Mouse (Mus musculus): Measurements from ENCODE around the gene Ift81. TPM values are rescaled to one million over a fixed set of nuclear protein-coding genes. Genes with fewer than 3 reads are reported as not detected.

The Ift81 gene
- polyA plus RNA-seq, 1 experiment from 2014 or later: 29.5 TPM

- Histone ChIP-seq H3K27me3 (replicated peaks; ENCODE audit: insufficient read depth, low read length) (no peaks in the 10 kb centered on the region), H3K4me3 (ENCODE audit: low read depth, low read length) (peak overlapping the region; percentile 92), H3K27ac (ENCODE audit: low read length) (peak overlapping the region; percentile 99; the same call in 1 of the 2 replicates), H3K36me3 (ENCODE audit: insufficient read depth, low read length) (peaks cover 6% of the 10 kb centered on the region; the same call in 1 of the 2 replicates), H3K9me3 (ENCODE audit: low read length) (no peaks in the 10 kb centered on the region), H3K4me2 (replicated peaks; ENCODE audit: low read depth, low read length) (peak overlapping the region; percentile 87), H3K9ac (replicated peaks; ENCODE audit: low read depth) (peak overlapping the region; percentile 92; the same call in 1 of the 2 replicates), H3K4me1 (ENCODE audit: insufficient read depth, low read depth, low read length) (peaks cover 6% of the 10 kb centered on the region; the same call in 1 of the 2 replicates)
- no peak for ATAC-seq
- 18% methylated on average over 5 of the region's 5 CpGs for WGBS
- no peak for DNase-seq (ENCODE audit: low spot score)
- TF ChIP-seq CTCF (IDR thresholded peaks at IDR 0.05): no peak
- TF ChIP-seq EP300 (IDR thresholded peaks at IDR 0.05): no peak
Measured at GRCm38 (mm10) chr5:122500563-122500962, 113.8 kb downstream of the Ift81 start.

Other genes with a start within 250 kb of the Ift81 start
- 61.2 and 69.2 TPM in 2 replicates for gene Gpn3, start 242.6 kb downstream of the Ift81 start, polyA plus RNA-seq (2015; fragmentation: Nextera tagmentation; extraction: Ambion mirVana)
- 41.0 and 42.1 TPM in 2 replicates for gene Fam216a, start 242.2 kb downstream of the Ift81 start, polyA plus RNA-seq (2015; fragmentation: Nextera tagmentation; extraction: Ambion mirVana)
- gene Arpc3, start 222.6 kb downstream of the Ift81 start, polyA plus RNA-seq (2015; fragmentation: Nextera tagmentation; extraction: Ambion mirVana): 169 and 177 TPM in 2 replicates
- 25.2 and 26.5 TPM in 2 replicates for gene Anapc7, start 192.8 kb downstream of the Ift81 start, polyA plus RNA-seq (2015; fragmentation: Nextera tagmentation; extraction: Ambion mirVana)
- gene Atp2a2, start 112.3 kb downstream of the Ift81 start, polyA plus RNA-seq (2015; fragmentation: Nextera tagmentation; extraction: Ambion mirVana): 27.4 and 32.4 TPM in 2 replicates
- 6.7 and 7.0 TPM in 2 replicates for gene P2rx7, start 29.4 kb upstream of the Ift81 start, polyA plus RNA-seq (2015; fragmentation: Nextera tagmentation; extraction: Ambion mirVana)
- 57.8 and 61.1 TPM in 2 replicates for gene P2rx4, start 93.0 kb upstream of the Ift81 start, polyA plus RNA-seq (2015; fragmentation: Nextera tagmentation; extraction: Ambion mirVana)
- gene Camkk2, start 164.9 kb upstream of the Ift81 start, polyA plus RNA-seq (2015; fragmentation: Nextera tagmentation; extraction: Ambion mirVana): 29.2 and 29.6 TPM in 2 replicates
- 166 and 180 TPM in 2 replicates for gene Anapc5, start 206.8 kb upstream of the Ift81 start, polyA plus RNA-seq (2015; fragmentation: Nextera tagmentation; extraction: Ambion mirVana)
- 24.3 and 24.7 TPM in 2 replicates for gene Rnf34, start 235.5 kb upstream of the Ift81 start, polyA plus RNA-seq (2015; fragmentation: Nextera tagmentation; extraction: Ambion mirVana)